Mouse (Mus musculus) G1E (cell line): ENCODE measurements around the gene Pou6f2.

Experiments
- CTCF ChIP-seq: IDR thresholded peaks from 2 replicates; pipeline ENCODE4 v1.5.1; 2012; ENCODE audit warnings: low read depth, low read length, inconsistent platforms, mixed read lengths
- GATA1 ChIP-seq: IDR thresholded peaks from 2 replicates; pipeline ENCODE4 v1.6.1; 2012; ENCODE audit warnings: borderline replicate concordance, low read length, inconsistent platforms, mixed read lengths
- GATA2 ChIP-seq: IDR thresholded peaks from 2 replicates; pipeline ENCODE4 v1.6.1; 2012; ENCODE audit warnings: low read depth, low read length, inconsistent platforms, borderline replicate concordance

DNA sequence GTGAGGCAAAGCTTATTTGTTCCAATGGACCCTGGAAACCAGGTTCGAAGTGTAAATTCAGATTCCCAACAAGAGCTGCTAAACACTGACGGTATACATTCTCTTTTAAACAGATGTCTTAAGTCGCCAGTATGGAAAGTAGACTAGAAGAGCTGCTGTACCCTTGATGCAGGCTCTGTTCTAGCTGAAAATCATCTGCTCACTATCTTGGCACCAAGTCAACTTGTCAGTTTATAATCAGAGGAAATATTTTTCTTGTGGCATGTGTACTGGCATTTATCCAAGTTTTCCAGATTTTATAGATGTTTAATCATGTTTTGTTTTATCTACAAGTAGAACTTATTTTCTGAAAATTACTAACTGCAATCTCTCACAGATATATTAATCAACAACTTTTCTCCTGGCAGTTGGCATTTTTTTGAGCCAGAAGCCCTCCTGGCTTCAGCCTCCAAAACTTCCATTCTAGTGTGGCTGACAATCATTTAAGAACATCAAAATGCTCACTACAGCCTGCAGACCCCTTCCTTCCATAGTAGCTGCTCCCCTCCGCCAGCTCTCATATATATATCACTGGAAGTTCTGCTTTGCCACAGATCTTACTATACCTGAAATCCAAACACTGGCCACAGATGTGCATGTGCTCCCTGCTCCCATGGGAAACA, 107.1 kb downstream of the Pou6f2 start:
- TF ChIP-seq CTCF, result no peak
- no peak for TF ChIP-seq GATA1
- no peak for TF ChIP-seq GATA2
